Mouse (Mus musculus) cortical plate, adult 2 months (tissue): ENCODE data around the gene Hal.

Source experiments
- CTCF ChIP-seq: fragments of 200-500 bp; IDR thresholded peaks from 2 replicates; pipeline ENCODE4 v1.5.1; 2011; ENCODE audit warnings: mild to moderate bottlenecking, control low read depth, low read length; ENCODE audit not compliant: insufficient read depth; ENCODE audit errors: extremely low read depth
- POLR2A ChIP-seq: fragments of 200-500 bp; IDR thresholded peaks from 2 replicates; pipeline ENCODE4 v1.6.1; 2011; ENCODE audit warnings: mild to moderate bottlenecking, low read length, control low read depth; ENCODE audit not compliant: insufficient read depth; ENCODE audit errors: extremely low read depth

DNA sequence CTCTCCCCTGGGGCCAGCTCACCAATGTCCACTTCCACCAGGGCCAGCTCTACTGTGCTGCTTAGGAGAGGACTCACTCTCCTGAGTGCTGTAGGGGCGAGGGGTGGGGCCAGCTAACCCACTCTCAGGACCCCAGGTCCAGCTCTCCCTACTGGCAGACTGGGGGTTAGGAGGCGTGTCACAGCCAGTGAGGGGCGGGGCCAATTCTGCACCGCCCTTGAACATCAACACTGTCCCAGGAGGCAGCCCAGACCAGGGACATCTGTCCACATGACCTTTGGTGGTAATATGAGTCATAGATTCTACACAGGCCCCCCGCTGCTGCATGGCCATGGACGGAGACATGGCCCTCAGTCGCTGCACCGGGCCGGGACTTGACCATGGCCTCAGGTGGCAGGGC, 71.2 kb downstream of the Hal start:
- TF ChIP-seq CTCF (no peak), POLR2A (no peak)
